Comparison of ENCODE assay signal across 8 mouse cellular contexts in the genomic region with DNA sequence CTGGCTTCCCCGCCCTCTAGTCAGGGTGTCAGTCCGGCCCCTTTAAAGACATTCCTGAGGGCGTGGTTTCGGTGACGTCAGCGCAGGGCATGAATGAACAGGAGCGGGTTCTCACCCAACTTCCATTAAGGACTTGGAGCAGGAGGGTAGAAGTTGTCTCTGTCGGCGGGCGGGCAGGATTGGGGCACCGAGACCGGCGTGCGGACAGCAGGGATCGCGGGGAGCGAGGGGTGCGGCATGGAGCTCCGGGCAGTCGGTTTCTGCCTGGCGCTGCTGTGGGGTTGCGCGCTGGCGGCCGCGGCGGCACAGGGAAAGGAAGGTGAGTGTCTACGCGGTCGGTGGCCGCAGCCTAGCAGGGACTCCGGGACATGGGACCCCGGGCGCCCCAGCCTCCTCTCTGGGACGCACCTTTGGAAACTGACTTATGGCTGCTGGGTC. TPM values are rescaled to one million over a fixed set of nuclear protein-coding genes. Genes with fewer than 3 reads are reported as not detected.
DNase-seq lines count a peak whose midpoint lies in the region; ATAC-seq and TF ChIP-seq lines count a peak whose summit lies in the region.

A gene (plus strand): TSS at position 125 of the 438 bp plus-strand sequence.

- H3K9me3 ChIP-seq in erythroblast, embryonic 14.5 days (ENCODE audit: control insufficient read depth, low read length): no peaks in the 10 kb centered on the region
- no peaks in the 10 kb centered on the region for H3K9me3 ChIP-seq in embryonic facial prominence, embryonic 10.5 days
- H3K9me3 ChIP-seq in limb, embryonic 11.5 days (ENCODE audit: control insufficient read depth, low read length): no peaks in the 10 kb centered on the region
- no peaks in the 10 kb centered on the region for H3K9me3 ChIP-seq in midbrain, embryonic 13.5 days

- intact Hi-C loops in heart, adult 2 months (cut with DNase I): loop anchor here (2.0 kb wide), 1 partner anchor 16 kb away; no protein-coding TSS in a partner anchor

- H3K27me3 ChIP-seq in erythroblast, embryonic 14.5 days (ENCODE audit: control insufficient read depth): peaks cover 64% of the 10 kb centered on the region
- H3K27me3 ChIP-seq in embryonic facial prominence, embryonic 10.5 days (replicated peaks; ENCODE audit: low read depth, poor library complexity, severe bottlenecking): peaks cover 100% of the 10 kb centered on the region
- H3K27me3 ChIP-seq in heart, adult 2 months (ENCODE audit: control insufficient read depth, insufficient read depth, low read length): no peaks in the 10 kb centered on the region
- peaks cover 14% of the 10 kb centered on the region for H3K27me3 ChIP-seq in limb, embryonic 11.5 days (ENCODE audit: control insufficient read depth, insufficient read depth, low read length)
- peaks cover 67% of the 10 kb centered on the region for H3K27me3 ChIP-seq in midbrain, embryonic 13.5 days

- H3K9ac ChIP-seq in heart, adult 2 months (ENCODE audit: low read depth, low read length): peak within 1 kb of the TSS; percentile 90
- H3K9ac ChIP-seq in limb, embryonic 11.5 days (ENCODE audit: low read length): peak within 1 kb of the TSS; percentile 68
- H3K9ac ChIP-seq in midbrain, embryonic 13.5 days (replicated peaks): peak within 1 kb of the TSS; percentile 73

- TF ChIP-seq CTCF in heart, adult 2 months (IDR thresholded peaks at IDR 0.05): no peak

- no peak for ATAC-seq in erythroblast, adult 5-6 weeks (replicated peaks; ENCODE audit: low FRiP score, poor library complexity, severe bottlenecking)
- peak; percentile 63; the same call in 1 of the 2 replicates for ATAC-seq in limb, embryonic 11.5 days (ENCODE audit: insufficient number of reproducible peaks, low FRiP score, low TSS enrichment, low read depth)
- ATAC-seq in midbrain, embryonic 13.5 days: peak; percentile 65

- DNase-seq in embryonic facial prominence, embryonic 10.5 days (ENCODE audit: low spot score): peak; percentile 89
- peak; percentile 91 to 94 for DNase-seq in heart, adult 2 months
- DNase-seq in kidney, adult 8-10 months: peak; percentile 90 to 94
- peak; percentile 90 for DNase-seq in limb, embryonic 11.5 days (ENCODE audit: low spot score)
- peak; percentile 60 to 65 for DNase-seq in spleen, postnatal 36 days (ENCODE audit: low spot score in 2 of 2)

- no peaks in the 10 kb centered on the region for H3K4me1 ChIP-seq in erythroblast, embryonic 14.5 days (ENCODE audit: control insufficient read depth)
- peaks cover 65% of the 10 kb centered on the region for H3K4me1 ChIP-seq in embryonic facial prominence, embryonic 10.5 days
- peaks cover 2% of the 10 kb centered on the region for H3K4me1 ChIP-seq in heart, adult 2 months (ENCODE audit: control insufficient read depth, insufficient read depth, low read length)
- H3K4me1 ChIP-seq in limb, embryonic 11.5 days (ENCODE audit: control insufficient read depth, insufficient read depth, low read length): peaks cover 26% of the 10 kb centered on the region
- peaks cover 46% of the 10 kb centered on the region for H3K4me1 ChIP-seq in midbrain, embryonic 13.5 days (replicated peaks)

- H3K27ac ChIP-seq in embryonic facial prominence, embryonic 10.5 days (replicated peaks): peak within 1 kb of the TSS; percentile 81
- peak within 1 kb of the TSS; percentile 91 for H3K27ac ChIP-seq in heart, adult 2 months
- H3K27ac ChIP-seq in limb, embryonic 11.5 days (replicated peaks; ENCODE audit: low read depth, low read length): no peak within 1 kb of the TSS
- H3K27ac ChIP-seq in midbrain, embryonic 13.5 days: no peak within 1 kb of the TSS

- H3K79me2 ChIP-seq in heart, adult 2 months (replicated peaks; ENCODE audit: control insufficient read depth, insufficient read depth, low read length): no peaks in the 10 kb centered on the region

- H3K4me2 ChIP-seq in limb, embryonic 11.5 days (ENCODE audit: low read depth, severe bottlenecking): peak within 1 kb of the TSS; percentile 96
- H3K4me2 ChIP-seq in midbrain, embryonic 13.5 days (replicated peaks): peak within 1 kb of the TSS; percentile 98

- H3K4me3 ChIP-seq in erythroblast, embryonic 14.5 days (replicated peaks): peak within 1 kb of the TSS; percentile 56
- H3K4me3 ChIP-seq in embryonic facial prominence, embryonic 10.5 days: peak within 1 kb of the TSS; percentile 73
- H3K4me3 ChIP-seq in heart, adult 2 months: peak within 1 kb of the TSS; percentile 94
- H3K4me3 ChIP-seq in limb, embryonic 11.5 days (ENCODE audit: low read depth, low read length): peak within 1 kb of the TSS; percentile 67
- peak within 1 kb of the TSS; percentile 69 for H3K4me3 ChIP-seq in midbrain, embryonic 13.5 days (replicated peaks)

- peak; percentile 72; the same call in 1 of the 2 replicates for TF ChIP-seq EP300 in heart, adult 2 months (IDR thresholded peaks at IDR 0.05; ENCODE audit: insufficient read depth, low read depth, low read length)

- under 1% methylated on average over 35 of the region's 35 CpGs for WGBS in embryonic facial prominence, embryonic 10.5 days
- WGBS in heart, adult 2 months: under 1% methylated on average over 35 of the region's 35 CpGs
- 1% methylated on average over 34 of the region's 35 CpGs for WGBS in limb, embryonic 11.5 days
- WGBS in midbrain, embryonic 13.5 days: 0% methylated on average over 31 of the region's 35 CpGs

- peak; percentile 99 for TF ChIP-seq POLR2A in heart, adult 2 months (IDR thresholded peaks at IDR 0.05; ENCODE audit: insufficient read depth, low read depth, low read length)

- no peaks in the 10 kb centered on the region for H3K36me3 ChIP-seq in erythroblast, embryonic 14.5 days (ENCODE audit: control insufficient read depth)
- H3K36me3 ChIP-seq in embryonic facial prominence, embryonic 10.5 days (replicated peaks): no peaks in the 10 kb centered on the region
- H3K36me3 ChIP-seq in heart, adult 2 months (ENCODE audit: control insufficient read depth, insufficient read depth, low read length): no peaks in the 10 kb centered on the region
- no peaks in the 10 kb centered on the region for H3K36me3 ChIP-seq in limb, embryonic 11.5 days (ENCODE audit: control insufficient read depth, insufficient read depth, low read length)
- no peaks in the 10 kb centered on the region for H3K36me3 ChIP-seq in midbrain, embryonic 13.5 days

RNA-seq across cellular contexts. Expression of the gene that starts here (rescaled TPM):
- not detected in 2 replicates for polyA plus RNA-seq in erythroblast, embryonic 14.5 days (2012)
- total RNA-seq in erythroblast, adult 5-6 weeks (2015; ENCODE audit: low replicate concordance): not detected in 2 replicates
- total RNA-seq in erythroblast, adult 5-6 weeks (2017; ENCODE audit: low replicate concordance): 0.14 TPM in 1 of 2 replicates, not detected in the other
- polyA plus RNA-seq in embryonic facial prominence, embryonic 10.5 days (2016; fragmentation: Nextera tagmentation; extraction: Ambion mirVana): 2.4 and 3.0 TPM in 2 replicates
- 1 to 10 TPM; 5.5 to 7.7 TPM for total RNA-seq in heart, adult 2 months (2021)
- polyA plus RNA-seq in heart, adult 2 months (2012; rRNA removed): 7.0 and 8.7 TPM in 2 replicates
- 2.2 and 2.4 TPM in 2 replicates for polyA plus RNA-seq in limb, embryonic 11.5 days (2014; fragmentation: Nextera tagmentation; extraction: Ambion mirVana)
- polyA plus RNA-seq in midbrain, embryonic 13.5 days (2015; fragmentation: Nextera tagmentation; extraction: Ambion mirVana): 3.5 and 4.7 TPM in 2 replicates

Comparison
In these comparisons a context has a peak if more than half of its experiments do, and no peak if none do; other contexts are left out.
1. RNA of the gene that starts here (total RNA-seq): 5.5 to 7.7 TPM in heart, adult 2 months; 0.14 TPM in erythroblast, adult 5-6 weeks; every median in the first group is over 4 times any median in the second.
2. H3K27ac ChIP-seq: peak in embryonic facial prominence, embryonic 10.5 days (single experiment) and heart, adult 2 months (single experiment); none in limb, embryonic 11.5 days (single experiment) and midbrain, embryonic 13.5 days (single experiment).
3. Peak in every context shown above with its lines, with median percentiles within 50 percentile points of each other: H3K4me3 ChIP-seq, DNase-seq and H3K9ac ChIP-seq.